Mouse (Mus musculus) gastrocnemius, adult 2 months (tissue): ENCODE measurements at regions not wholly inside any gene's neighbourhood (a gene's known extent, or its start where the extent isn't known, plus 50 kb on each side); places are given as distances from the start of the nearest gene placed in this dataset.

Experiments used
- DNase-seq: peaks from one replicate; pipeline ENCODE4 v3.0.0; 2022
- H3K27ac ChIP-seq: fragments of 200-600 bp; 2 replicates; pipeline ENCODE4 v1.8.1; 2022; ENCODE audit warnings: mild to moderate bottlenecking
- H3K4me3 ChIP-seq: fragments of 200-600 bp; 2 replicates; pipeline ENCODE4 v1.8.1; 2022; ENCODE audit warnings: mild to moderate bottlenecking, moderate library complexity
- CTCF ChIP-seq: fragments of 200-600 bp; IDR thresholded peaks from 2 replicates; pipeline ENCODE4 v1.8.1; 2022; ENCODE audit warnings: antibody characterized with exemption, mild to moderate bottlenecking, moderate library complexity
- intact Hi-C: fragments of 180-260 bp; cut with DNase I; formaldehyde crosslinking; loops from one replicate; pipeline ENCODE4 v1.15.1; 2025

GRCm38 (mm10) chr17:85801734-85802133, 113.7 kb upstream of the Six2 start:
- DNase-seq = no peak
- intact Hi-C loops = loop anchor here (2.0 kb wide), 1 partner anchor 119 kb away; no protein-coding TSS in a partner anchor
- Histone ChIP-seq H3K4me3 (no peak overlapping the region), H3K27ac (no peak overlapping the region)
- TF ChIP-seq CTCF = no peak

DNA sequence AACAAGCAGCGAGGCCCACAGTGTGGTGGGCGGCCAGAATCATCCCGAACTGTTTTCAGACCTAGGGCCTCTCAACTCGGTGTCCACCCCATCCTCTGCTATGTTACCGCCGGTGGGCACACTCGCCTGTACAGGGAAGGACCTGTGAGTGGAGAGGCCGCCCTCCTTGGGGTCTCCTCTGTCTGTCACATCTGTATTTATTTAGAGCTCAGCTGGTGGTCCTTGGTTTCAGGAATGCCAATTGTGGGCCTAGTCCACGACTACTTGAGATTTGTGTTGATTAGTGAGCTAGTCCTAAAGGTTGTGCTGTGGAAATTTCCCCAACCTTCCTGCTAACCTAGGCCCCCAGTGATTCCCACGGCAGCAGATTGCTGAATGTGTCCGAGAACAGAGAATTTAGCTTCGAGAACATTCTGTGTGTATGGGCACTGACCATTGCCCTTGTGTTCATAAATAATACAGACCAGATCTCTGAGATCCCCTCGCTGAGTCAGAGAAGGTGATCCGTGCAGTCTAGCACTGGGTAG, 113.1 kb upstream of the Six2 start:
- no peak for DNase-seq
- H3K27ac ChIP-seq = peak overlapping the region; percentile 86
- no peak for TF ChIP-seq CTCF
- peak overlapping the region; percentile 78 for H3K4me3 ChIP-seq
- intact Hi-C loops = loop anchor here (2.0 kb wide), 1 partner anchor 118 kb away; no protein-coding TSS in a partner anchor

DNA sequence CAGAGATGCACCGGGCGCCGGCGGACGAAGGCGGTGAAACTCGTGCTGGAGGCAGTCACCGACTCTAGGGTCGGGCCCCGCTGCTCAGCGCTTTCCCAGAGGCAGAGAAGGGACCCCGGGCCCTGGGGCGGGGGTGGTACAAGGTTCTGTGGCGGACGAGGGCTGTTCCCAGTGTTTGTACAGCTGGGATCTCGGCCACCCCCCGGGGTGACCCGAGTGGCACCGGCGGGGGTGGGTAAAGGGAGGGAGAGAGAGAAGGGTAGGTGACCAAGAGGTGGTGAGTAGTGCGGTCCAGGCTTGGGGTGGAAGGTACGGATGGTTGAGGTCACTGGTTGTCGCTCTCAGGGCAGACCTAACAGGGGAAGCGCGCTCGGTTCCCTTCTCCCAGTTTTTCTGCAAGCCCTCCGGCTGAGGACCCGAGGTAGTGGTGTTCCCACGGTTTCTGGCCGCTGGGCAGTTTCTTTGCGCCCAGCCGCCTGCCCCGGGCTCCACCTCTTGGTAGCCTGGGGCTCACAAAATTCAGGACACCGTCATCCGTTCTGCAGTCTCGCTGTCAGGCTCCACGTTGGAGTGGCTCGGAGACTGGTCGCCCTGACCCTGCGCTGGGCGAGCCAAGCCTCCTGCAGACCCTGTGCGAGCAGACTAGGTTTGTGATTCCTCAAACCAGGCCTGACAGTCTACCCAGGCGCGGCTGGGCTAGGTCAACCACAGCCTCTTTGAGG, 112.4 kb upstream of the Six2 start:
- no peak; the same call in 1 of the 2 replicates for TF ChIP-seq CTCF
- intact Hi-C loops = loop anchor here (2.0 kb wide), 1 partner anchor 118 kb away; no protein-coding TSS in a partner anchor

GRCm38 (mm10) chr17:85799865-85800356, 111.8 kb upstream of the Six2 start:
- intact Hi-C loops = loop anchor here (2.0 kb wide), 1 partner anchor 117 kb away; no protein-coding TSS in a partner anchor
- no peak for DNase-seq
- Histone ChIP-seq H3K4me3 (peak overlapping the region; percentile 78), H3K27ac (peak overlapping the region; percentile 86)
- TF ChIP-seq CTCF = no peak

More for the DNA sequence above, 112.4 kb upstream of the Six2 start:
- DNase-seq = peak; percentile 57
- peak overlapping the region; percentile 78 for H3K4me3 ChIP-seq
- H3K27ac ChIP-seq = peak overlapping the region; percentile 86

GRCm38 (mm10) chr17:85799081-85799864, 111.2 kb upstream of the Six2 start:
- Histone ChIP-seq H3K4me3 (peak overlapping the region; percentile 78), H3K27ac (peak overlapping the region; percentile 86)
- intact Hi-C loops = no loop called here
- TF ChIP-seq CTCF = no peak
- DNase-seq = peak; percentile 27

DNA sequence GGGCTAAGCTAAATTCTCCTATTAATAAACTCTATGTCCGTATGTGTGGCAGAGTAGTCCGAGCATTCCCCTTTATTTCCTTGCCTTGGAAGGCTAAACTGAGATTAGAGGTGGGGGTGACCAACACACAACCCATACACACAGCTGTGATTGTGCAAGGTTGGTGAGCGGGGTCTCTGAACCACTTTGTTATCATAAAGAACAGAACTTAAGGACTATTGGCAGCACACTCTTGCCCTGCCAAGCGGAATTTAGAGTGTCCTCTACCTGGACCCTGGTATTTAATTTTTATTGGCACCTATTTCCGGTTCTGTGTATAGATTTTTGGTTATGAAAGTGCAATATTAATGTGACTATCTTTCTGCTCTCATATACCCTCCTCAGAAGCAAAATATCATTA, 109.7 kb upstream of the Six2 start:
- no peak for DNase-seq
- intact Hi-C loops = no loop called here
- no peak for TF ChIP-seq CTCF

DNA sequence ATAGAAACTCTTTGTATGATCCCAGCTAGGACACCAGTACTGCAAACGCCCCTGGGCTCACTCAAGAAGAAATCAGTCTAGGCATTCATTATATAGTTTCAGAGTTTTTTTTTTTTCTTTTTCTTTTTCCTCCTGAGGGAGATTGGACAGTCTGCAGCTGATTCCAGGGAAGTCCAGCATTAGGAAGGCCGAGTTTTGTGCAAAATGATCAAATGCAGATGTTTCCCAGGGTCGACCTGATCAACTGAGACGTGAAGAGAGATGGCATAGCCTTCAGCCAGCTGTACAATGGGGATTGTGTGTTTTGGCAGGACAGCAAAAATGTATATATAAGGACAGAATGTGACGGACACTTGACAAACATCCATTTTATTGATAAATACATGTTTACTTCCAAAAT, 107.7 kb upstream of the Six2 start:
- no peak for TF ChIP-seq CTCF
- Histone ChIP-seq H3K27ac (no peak overlapping the region), H3K4me3 (no peak overlapping the region)
- intact Hi-C loops = no loop called here
- no peak for DNase-seq

More for the DNA sequence above, 109.7 kb upstream of the Six2 start:
- no peak overlapping the region for H3K4me3 ChIP-seq
- H3K27ac ChIP-seq = no peak overlapping the region

DNA sequence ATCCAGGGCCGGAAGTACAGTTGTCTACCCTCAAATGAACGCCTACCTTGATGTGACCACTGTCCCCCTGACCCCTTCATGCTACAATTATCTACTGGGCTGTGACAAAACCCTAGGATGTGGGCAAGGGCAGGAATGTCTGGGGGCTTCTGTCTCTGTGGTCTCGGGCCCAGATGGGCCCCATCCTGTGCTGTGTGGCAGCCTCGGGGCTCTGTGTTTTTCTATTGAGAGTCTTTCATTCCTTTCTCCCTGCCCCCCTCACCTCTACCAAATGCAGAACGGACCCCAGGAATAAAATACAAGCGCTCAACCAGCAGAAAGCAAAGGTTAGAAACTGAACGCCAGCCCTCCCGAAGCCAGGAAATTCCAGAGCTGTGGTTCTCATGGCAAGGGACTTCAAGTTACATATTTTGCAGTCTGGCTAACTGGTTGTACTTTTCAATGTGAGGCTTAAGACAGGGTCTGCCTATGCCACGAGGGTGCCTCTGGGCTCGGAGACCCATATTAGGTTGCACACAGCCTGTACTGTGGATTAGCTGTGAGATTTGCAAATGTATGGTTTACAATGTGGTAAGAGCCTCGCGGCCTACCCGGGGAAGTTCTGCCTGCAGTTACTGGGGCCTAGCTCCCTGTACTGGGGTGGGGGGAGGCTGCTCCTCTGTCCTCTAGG, 97.7 kb upstream of the Six2 start:
- intact Hi-C loops = no loop called here
- no peak for DNase-seq
- no peak overlapping the region for H3K4me3 ChIP-seq
- H3K27ac ChIP-seq = no peak overlapping the region
- TF ChIP-seq CTCF = no peak

GRCm38 (mm10) chr17:85780477-85780876, 92.4 kb upstream of the Six2 start:
- intact Hi-C loops = no loop called here
- Histone ChIP-seq H3K4me3 (no peak overlapping the region), H3K27ac (no peak overlapping the region)
- no peak for TF ChIP-seq CTCF
- DNase-seq = no peak

GRCm38 (mm10) chr17:85776876-85777275, 88.8 kb upstream of the Six2 start:
- no peak overlapping the region for H3K4me3 ChIP-seq
- no peak for TF ChIP-seq CTCF
- H3K27ac ChIP-seq = no peak overlapping the region
- no peak for DNase-seq
- intact Hi-C loops = no loop called here

GRCm38 (mm10) chr17:85768341-85768740, 80.3 kb upstream of the Six2 start:
- no peak for TF ChIP-seq CTCF
- Histone ChIP-seq H3K27ac (no peak overlapping the region), H3K4me3 (no peak overlapping the region)
- intact Hi-C loops = no loop called here
- DNase-seq = no peak

DNA sequence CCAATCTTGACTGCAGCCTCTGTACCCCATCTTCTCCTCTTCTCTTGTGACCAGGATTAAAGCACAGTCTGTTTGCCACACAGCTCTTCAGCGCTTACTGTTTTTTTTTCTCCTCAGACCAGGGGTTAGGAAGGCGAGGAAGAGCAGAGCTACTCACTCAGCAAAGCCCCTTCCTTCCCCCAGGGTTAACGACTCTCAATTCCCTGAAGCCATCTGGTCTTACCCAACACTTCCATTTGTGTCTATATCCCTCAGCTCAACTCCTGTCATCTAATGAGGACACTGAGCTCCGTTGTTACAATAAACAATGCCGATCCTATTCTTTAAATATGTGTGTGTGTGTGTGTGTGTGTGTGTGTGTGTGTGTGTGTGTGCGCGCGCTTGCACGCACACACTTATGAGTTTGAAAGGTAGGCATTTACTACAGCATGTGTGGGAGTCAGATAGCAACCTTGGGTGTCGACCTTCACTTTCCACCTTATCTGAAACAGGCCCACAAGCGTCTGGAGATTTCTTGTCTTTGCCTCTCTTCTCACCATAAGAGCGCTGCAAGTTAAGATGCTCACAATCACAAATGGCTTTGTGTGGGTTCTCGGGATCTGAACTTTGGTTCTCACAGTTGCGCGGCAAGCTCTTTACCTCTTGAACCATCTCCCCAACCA, 79.3 kb upstream of the Six2 start:
- Histone ChIP-seq H3K27ac (no peak overlapping the region), H3K4me3 (no peak overlapping the region)
- no peak for DNase-seq
- intact Hi-C loops = no loop called here
- no peak for TF ChIP-seq CTCF
